Mouse (Mus musculus): ENCODE data around the gene Htra1. TPM values are rescaled to one million over a fixed set of nuclear protein-coding genes. Genes with fewer than 3 reads are reported as not detected.

Htra1 gene
- total RNA-seq, 2 experiments from 2014 or later = 200 to 236 TPM

DNA sequence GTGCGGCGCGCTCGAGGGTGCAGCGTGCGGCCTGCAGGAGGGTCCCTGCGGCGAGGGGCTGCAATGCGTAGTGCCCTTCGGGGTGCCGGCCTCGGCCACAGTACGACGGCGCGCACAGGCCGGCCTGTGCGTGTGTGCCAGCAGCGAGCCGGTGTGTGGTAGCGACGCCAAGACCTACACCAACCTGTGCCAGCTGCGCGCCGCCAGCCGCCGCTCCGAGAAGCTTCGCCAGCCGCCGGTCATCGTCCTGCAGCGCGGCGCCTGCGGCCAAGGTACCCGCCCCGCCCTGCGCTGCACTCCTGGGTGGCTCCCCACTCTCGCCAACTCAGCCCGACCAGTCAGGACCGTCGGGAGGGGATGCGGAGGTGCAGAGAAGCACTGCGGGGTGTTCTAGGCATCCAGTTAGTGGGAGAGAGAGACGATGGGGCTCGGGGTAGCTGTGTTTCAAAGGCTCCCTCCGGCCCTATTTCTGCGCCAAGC lies 601 bp downstream of the Htra1 start:
- Histone ChIP-seq H3K27ac (peak overlapping the region; percentile 77), H3K4me3 (peak overlapping the region; percentile 64)
- no peak for DNase-seq (ENCODE audit: extremely low spot score in 1 of 2, low spot score in 2 of 2)
- no peak for TF ChIP-seq CTCF (IDR thresholded peaks at IDR 0.05)
- intact Hi-C loops (cut with DNase I) = loop anchor here (5.0 kb wide), 1 partner anchor 41 kb away; no protein-coding TSS in a partner anchor

GRCm38 (mm10) chr7:130937266-130937841 lies 1.4 kb downstream of the Htra1 start:
- no peak for TF ChIP-seq CTCF (IDR thresholded peaks at IDR 0.05)
- intact Hi-C loops (cut with DNase I) = loop anchor here (5.0 kb wide), 1 partner anchor 40 kb away; no protein-coding TSS in a partner anchor
- peak overlapping the region; percentile 77 for H3K27ac ChIP-seq
- DNase-seq (ENCODE audit: extremely low spot score in 1 of 2, low spot score in 2 of 2) = no peak
- peak overlapping the region; percentile 64 for H3K4me3 ChIP-seq

DNA sequence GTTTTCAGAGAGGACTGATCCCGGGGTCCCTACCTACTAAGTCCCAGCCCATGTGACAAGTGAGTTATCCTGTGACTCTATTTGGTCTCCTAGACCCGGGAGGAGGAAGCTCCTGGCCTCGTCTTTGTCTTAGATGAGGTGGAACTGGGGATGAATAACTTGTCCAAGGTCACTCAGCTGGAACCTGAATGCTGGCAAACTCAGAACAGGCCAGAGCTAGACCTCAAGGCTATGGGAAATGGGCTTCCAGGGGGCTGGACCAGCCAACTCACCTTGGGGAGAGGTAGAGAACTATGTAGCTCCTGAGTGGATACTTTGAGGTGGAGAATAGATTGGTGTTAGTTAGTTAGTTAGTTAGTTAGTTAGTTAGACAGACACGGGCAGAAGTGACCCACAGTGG lies 2.1 kb downstream of the Htra1 start:
- intact Hi-C loops (cut with DNase I) = loop anchor here (5.0 kb wide), 1 partner anchor 39 kb away; no protein-coding TSS in a partner anchor
- TF ChIP-seq CTCF (IDR thresholded peaks at IDR 0.05) = no peak
- DNase-seq (ENCODE audit: extremely low spot score in 1 of 2, low spot score in 2 of 2) = no peak
- peak overlapping the region; percentile 64 for H3K4me3 ChIP-seq
- H3K27ac ChIP-seq = peak overlapping the region; percentile 63

GRCm38 (mm10) chr7:130938896-130939295 lies 3.0 kb downstream of the Htra1 start:
- DNase-seq (ENCODE audit: extremely low spot score in 1 of 2, low spot score in 2 of 2) = no peak
- H3K27ac ChIP-seq = peak overlapping the region; percentile 40; the same call in 1 of the 2 replicates
- intact Hi-C loops (cut with DNase I) = loop anchor here (5.0 kb wide), 1 partner anchor 38 kb away; no protein-coding TSS in a partner anchor
- peak overlapping the region; percentile 64 for H3K4me3 ChIP-seq
- TF ChIP-seq CTCF (IDR thresholded peaks at IDR 0.05) = no peak

GRCm38 (mm10) chr7:130940733-130941132 lies 4.8 kb downstream of the Htra1 start:
- TF ChIP-seq CTCF (IDR thresholded peaks at IDR 0.05) = no peak
- H3K27ac ChIP-seq = no peak overlapping the region
- no peak overlapping the region; the same call in 1 of the 2 replicates for H3K4me3 ChIP-seq
- DNase-seq (ENCODE audit: extremely low spot score in 1 of 2, low spot score in 2 of 2) = no peak
- intact Hi-C loops (cut with DNase I) = no loop called here

GRCm38 (mm10) chr7:130943280-130943895 lies 7.5 kb downstream of the Htra1 start:
- DNase-seq (ENCODE audit: extremely low spot score in 1 of 2, low spot score in 2 of 2) = no peak
- H3K4me3 ChIP-seq = no peak overlapping the region
- H3K27ac ChIP-seq = no peak overlapping the region
- no peak for TF ChIP-seq CTCF (IDR thresholded peaks at IDR 0.05)
- intact Hi-C loops (cut with DNase I) = no loop called here

- no peak for DNase-seq (ENCODE audit: extremely low spot score in 1 of 2, low spot score in 2 of 2)
- TF ChIP-seq CTCF (IDR thresholded peaks at IDR 0.05) = no peak
- Histone ChIP-seq H3K27ac (no peak overlapping the region), H3K4me3 (no peak overlapping the region)
- intact Hi-C loops (cut with DNase I) = no loop called here
Measured at GRCm38 (mm10) chr7:130944766-130945475, 9.0 kb downstream of the Htra1 start.

DNA sequence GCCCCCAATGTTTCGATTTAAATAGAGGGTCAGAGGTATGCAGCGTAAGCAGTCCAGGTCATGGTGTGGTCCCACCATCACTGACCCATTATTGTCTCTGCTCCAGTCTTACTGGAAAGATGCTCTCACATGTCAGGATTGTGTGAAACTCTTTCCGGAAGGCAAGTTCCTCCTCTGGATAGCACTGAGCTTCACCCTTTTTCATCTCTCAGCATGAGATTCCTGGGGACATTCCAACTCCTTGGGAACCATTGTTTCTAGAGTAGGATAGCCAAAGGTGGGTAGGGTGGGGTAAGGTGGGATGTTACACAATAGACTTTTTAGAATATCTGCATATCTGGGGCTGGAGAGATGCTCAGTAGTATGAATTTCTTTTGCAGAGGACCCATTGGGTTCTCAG lies 9.8 kb downstream of the Htra1 start:
- Histone ChIP-seq H3K4me3 (no peak overlapping the region), H3K27ac (no peak overlapping the region)
- DNase-seq (ENCODE audit: extremely low spot score in 1 of 2, low spot score in 2 of 2) = no peak
- no peak for TF ChIP-seq CTCF (IDR thresholded peaks at IDR 0.05)
- intact Hi-C loops (cut with DNase I) = no loop called here

- H3K4me3 ChIP-seq = no peak overlapping the region
- TF ChIP-seq CTCF (IDR thresholded peaks at IDR 0.05) = no peak
- no peak for DNase-seq (ENCODE audit: extremely low spot score in 1 of 2, low spot score in 2 of 2)
- no peak overlapping the region for H3K27ac ChIP-seq
- intact Hi-C loops (cut with DNase I) = no loop called here
Measured at GRCm38 (mm10) chr7:130946303-130946702, 10.4 kb downstream of the Htra1 start.

- no peak for DNase-seq (ENCODE audit: extremely low spot score in 1 of 2, low spot score in 2 of 2)
- no peak for TF ChIP-seq CTCF (IDR thresholded peaks at IDR 0.05)
- peak overlapping the region; percentile 64 for H3K27ac ChIP-seq
- intact Hi-C loops (cut with DNase I) = no loop called here
- H3K4me3 ChIP-seq = no peak overlapping the region
Measured at GRCm38 (mm10) chr7:130948563-130949208, 12.8 kb downstream of the Htra1 start.

GRCm38 (mm10) chr7:130949331-130949751 lies 13.4 kb downstream of the Htra1 start:
- intact Hi-C loops (cut with DNase I) = no loop called here
- no peak overlapping the region for H3K4me3 ChIP-seq
- peak overlapping the region; percentile 64 for H3K27ac ChIP-seq
- TF ChIP-seq CTCF (IDR thresholded peaks at IDR 0.05) = no peak
- peak in 1 of 2 experiments; percentile 44 for DNase-seq (ENCODE audit: extremely low spot score in 1 of 2, low spot score in 2 of 2)

All from left cerebral cortex, adult 2 months (tissue).